ENCODE assay signal across 8 mouse cellular contexts in genomic region chr10:64089680-64090460, GRCm38 (mm10). TPM values are rescaled to one million over a fixed set of nuclear protein-coding genes. Genes with fewer than 3 reads are reported as not detected.
A peak's percentile ranks its signal among the peaks of the same experiment; 100 is the strongest.
DNase-seq lines count a peak whose midpoint lies in the region; ATAC-seq and TF ChIP-seq lines count a peak whose summit lies in the region.

Lrrtm3 (minus strand) TSS chr10:64090277.

- peaks cover 11% of the 10 kb centered on the region; the same call in 1 of the 2 replicates for H3K27me3 ChIP-seq in intestine, embryonic 16.5 days (replicated peaks; ENCODE audit: control insufficient read depth, insufficient read depth, low read length)
- H3K27me3 ChIP-seq in midbrain, embryonic 10.5 days (ENCODE audit: low read depth, poor library complexity, severe bottlenecking): peaks cover 32% of the 10 kb centered on the region
- 0 out of 2 replicates have a peak, but pooled peaks cover 8% of the 10 kb centered on the region for H3K27me3 ChIP-seq in stomach, embryonic 14.5 days (ENCODE audit: control insufficient read depth, insufficient read depth, low read length)
- H3K27me3 ChIP-seq in thymus, adult 2 months (ENCODE audit: control insufficient read depth, insufficient read depth, low read length): peaks cover 4% of the 10 kb centered on the region; the same call in 1 of the 2 replicates

- WGBS in intestine, embryonic 16.5 days: 3% methylated on average over 22 of the region's 22 CpGs
- 1% methylated on average over 22 of the region's 22 CpGs for WGBS in midbrain, embryonic 10.5 days
- 3% methylated on average over 22 of the region's 22 CpGs for WGBS in stomach, embryonic 14.5 days
- 8% methylated on average over 22 of the region's 22 CpGs for WGBS in thymus, adult 2 months

- no peak for TF ChIP-seq CTCF in thymus, adult 2 months (IDR thresholded peaks at IDR 0.05; ENCODE audit: borderline replicate concordance, control insufficient read depth, extremely low read depth, insufficient read depth, low read length, poor library complexity)

- no peaks in the 10 kb centered on the region for H3K9me3 ChIP-seq in intestine, embryonic 16.5 days (ENCODE audit: control insufficient read depth, low read length)
- no peaks in the 10 kb centered on the region for H3K9me3 ChIP-seq in midbrain, embryonic 10.5 days (replicated peaks)
- H3K9me3 ChIP-seq in stomach, embryonic 14.5 days (ENCODE audit: control insufficient read depth, low read depth, low read length): no peaks in the 10 kb centered on the region

- TF ChIP-seq POLR2A in thymus, adult 2 months (IDR thresholded peaks at IDR 0.05; ENCODE audit: control insufficient read depth, extremely low read depth, insufficient read depth, low read length, poor library complexity): no peak

- H3K4me3 ChIP-seq in intestine, embryonic 16.5 days (ENCODE audit: low read length): peak within 1 kb of the TSS; percentile 37
- H3K4me3 ChIP-seq in midbrain, embryonic 10.5 days: peak within 1 kb of the TSS; percentile 53
- peak within 1 kb of the TSS; percentile 26 for H3K4me3 ChIP-seq in stomach, embryonic 14.5 days (ENCODE audit: low read depth, low read length)
- no peak within 1 kb of the TSS for H3K4me3 ChIP-seq in thymus, adult 2 months (ENCODE audit: control insufficient read depth, insufficient read depth, low read length)

- no peaks in the 10 kb centered on the region for H3K36me3 ChIP-seq in intestine, embryonic 16.5 days (ENCODE audit: control insufficient read depth, insufficient read depth, low read length)
- no peaks in the 10 kb centered on the region for H3K36me3 ChIP-seq in midbrain, embryonic 10.5 days
- no peaks in the 10 kb centered on the region for H3K36me3 ChIP-seq in stomach, embryonic 14.5 days (ENCODE audit: control insufficient read depth, insufficient read depth, low read length)
- no peaks in the 10 kb centered on the region for H3K36me3 ChIP-seq in thymus, adult 2 months (ENCODE audit: control insufficient read depth, insufficient read depth, low read length)

- DNase-seq in ZHBTc4 (ENCODE audit: low read depth, low spot score): peak; percentile 87
- DNase-seq in cerebellum, postnatal 36 days: peak; percentile 88 to 93
- DNase-seq in frontal cortex, postnatal 36 days (ENCODE audit: low spot score in 2 of 2): peak; percentile 84 to 90
- peak; percentile 77 to 89 for DNase-seq in left cerebral cortex, postnatal 10 days (ENCODE audit: extremely low spot score in 1 of 2, low spot score in 2 of 2)
- peak; percentile 79 for DNase-seq in midbrain, embryonic 10.5 days (ENCODE audit: low spot score)
- DNase-seq in thymus, adult 2 months: no peak

- ATAC-seq in intestine, embryonic 16.5 days: peak; percentile 89
- peak; percentile 75; the same call in 1 of the 2 replicates for ATAC-seq in stomach, embryonic 14.5 days (ENCODE audit: insufficient number of reproducible peaks, insufficient read depth, low FRiP score, low read depth)

- no peaks in the 10 kb centered on the region for H3K4me1 ChIP-seq in intestine, embryonic 16.5 days (ENCODE audit: control insufficient read depth, insufficient read depth, low read length)
- H3K4me1 ChIP-seq in midbrain, embryonic 10.5 days: peaks cover 43% of the 10 kb centered on the region
- H3K4me1 ChIP-seq in stomach, embryonic 14.5 days (ENCODE audit: control insufficient read depth, insufficient read depth, low read length): 0 out of 2 replicates have a peak, but pooled peaks cover 3% of the 10 kb centered on the region
- no peaks in the 10 kb centered on the region for H3K4me1 ChIP-seq in thymus, adult 2 months (replicated peaks; ENCODE audit: control insufficient read depth, insufficient read depth, low read length)

- no peak within 1 kb of the TSS for H3K27ac ChIP-seq in intestine, embryonic 16.5 days (ENCODE audit: low read length)
- no peak within 1 kb of the TSS for H3K27ac ChIP-seq in midbrain, embryonic 10.5 days (replicated peaks)
- no peak within 1 kb of the TSS for H3K27ac ChIP-seq in stomach, embryonic 14.5 days (ENCODE audit: low read length)
- no peak within 1 kb of the TSS for H3K27ac ChIP-seq in thymus, adult 2 months (ENCODE audit: control insufficient read depth, insufficient read depth, low read length)

- intact Hi-C loops in left cerebral cortex, postnatal 10 days (cut with DNase I): loop anchor here (10.0 kb wide), 2 partner anchors 655 to 665 kb away; partner anchors contain the start of gene Gm7075

- H3K9ac ChIP-seq in intestine, embryonic 16.5 days (ENCODE audit: low read depth, low read length): 0 out of 2 replicates have a peak within 1 kb of the TSS, but pooled peaks have one; percentile 38
- H3K9ac ChIP-seq in stomach, embryonic 14.5 days (replicated peaks; ENCODE audit: low read depth, low read length): no peak within 1 kb of the TSS

- H3K4me2 ChIP-seq in intestine, embryonic 16.5 days (ENCODE audit: low read depth, low read length): peak within 1 kb of the TSS; percentile 51
- peak within 1 kb of the TSS; percentile 61 for H3K4me2 ChIP-seq in stomach, embryonic 14.5 days (replicated peaks; ENCODE audit: low read depth, low read length)

RNA-seq across cellular contexts. Expression of gene Lrrtm3, which starts in this region (rescaled TPM):
- polyA plus RNA-seq in intestine, embryonic 16.5 days (2015; fragmentation: Nextera tagmentation; extraction: Ambion mirVana): 3.0 and 3.7 TPM in 2 replicates
- total RNA-seq in left cerebral cortex, postnatal 10 days (2021): 10 to 100 TPM; 54.4 to 58.2 TPM
- polyA plus RNA-seq in midbrain, embryonic 10.5 days (2016; fragmentation: Nextera tagmentation; extraction: Ambion mirVana): 0.96 and 1.8 TPM in 2 replicates
- polyA plus RNA-seq in stomach, embryonic 14.5 days (2014; fragmentation: Nextera tagmentation; extraction: Ambion mirVana): 5.2 and 7.1 TPM in 2 replicates
- not detected in 2 replicates for polyA plus RNA-seq in thymus, adult 2 months (2012; rRNA removed)
